8 mouse cellular contexts compared by ENCODE assay signal in the genomic region with DNA sequence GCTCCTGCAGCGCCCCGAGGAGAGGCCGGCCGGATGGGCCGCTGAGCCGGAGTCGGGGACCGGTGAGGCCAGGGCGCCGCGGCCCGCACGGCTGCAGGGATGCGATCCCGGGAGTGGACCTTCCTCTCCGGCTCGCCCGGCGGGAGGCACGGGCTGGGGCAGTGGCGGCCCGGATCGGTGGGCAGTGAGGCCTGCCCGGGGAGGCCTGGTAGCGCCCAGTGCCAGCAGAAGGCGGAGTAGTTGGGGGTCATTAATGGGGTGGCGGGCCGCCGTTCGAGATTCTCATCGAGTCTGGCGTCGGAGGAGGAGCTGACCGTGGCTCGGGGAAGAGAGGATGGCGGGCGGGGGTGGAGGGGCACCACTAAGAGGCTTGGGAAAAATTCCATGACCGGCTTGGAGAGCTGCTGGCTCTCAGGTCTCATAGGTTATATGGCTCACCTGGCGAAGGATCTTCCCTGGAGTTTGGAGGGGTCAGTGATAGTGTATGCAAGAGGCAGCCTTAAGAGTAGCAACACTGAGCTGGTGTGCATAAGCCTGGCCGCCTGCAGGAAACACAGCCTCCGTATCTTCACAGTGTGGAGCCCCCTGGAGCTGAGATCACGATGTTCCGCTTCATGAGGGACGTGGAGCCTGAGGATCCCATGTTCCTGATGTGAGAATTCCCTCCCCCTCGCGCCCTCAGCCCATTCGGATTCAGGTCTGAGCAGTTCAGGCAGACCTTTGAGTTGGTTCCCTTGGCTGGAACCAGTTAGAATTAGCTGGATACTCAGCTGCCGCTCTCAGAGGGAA. TPM values are rescaled to one million over a fixed set of nuclear protein-coding genes. Genes with fewer than 3 reads are reported as not detected.
A peak's percentile ranks its signal among the peaks of the same experiment; 100 is the strongest.
DNase-seq lines count a peak whose midpoint lies in the region; ATAC-seq lines count a peak whose summit lies in the region.

No protein-coding gene starts in this region.

- peak; percentile 43 to 74 for DNase-seq in layer of hippocampus, adult 18-20 months (ENCODE audit: low spot score in 2 of 2)
- DNase-seq in layer of hippocampus, postnatal 25 days (ENCODE audit: extremely low spot score in 1 of 2, low spot score in 1 of 2), result no peak
- DNase-seq in T-cell, adult 2 months (ENCODE audit: low spot score), result peak; percentile 31
- DNase-seq in forebrain, embryonic 10.5 days (ENCODE audit: extremely low spot score, low spot score), result no peak
- DNase-seq in right cerebral cortex, postnatal 36 days (ENCODE audit: low spot score in 2 of 2), result peak; percentile 47 to 58
- DNase-seq in urinary bladder, postnatal 10 days (ENCODE audit: low spot score), result no peak

- no peaks in the 10 kb centered on the region for H3K27me3 ChIP-seq in forebrain, embryonic 10.5 days (ENCODE audit: poor library complexity, severe bottlenecking)
- no peaks in the 10 kb centered on the region for H3K27me3 ChIP-seq in intestine, embryonic 15.5 days (replicated peaks)
- H3K27me3 ChIP-seq in lung, embryonic 15.5 days, result no peaks in the 10 kb centered on the region

- peak overlapping the region; percentile 78 for H3K4me2 ChIP-seq in intestine, embryonic 15.5 days (replicated peaks)
- H3K4me2 ChIP-seq in lung, embryonic 15.5 days, result peak overlapping the region; percentile 78

- peak overlapping the region; percentile 97 for H3K27ac ChIP-seq in forebrain, embryonic 10.5 days
- H3K27ac ChIP-seq in intestine, embryonic 15.5 days, result peak overlapping the region; percentile 95
- H3K27ac ChIP-seq in lung, embryonic 15.5 days, result peak overlapping the region; percentile 96

- H3K9ac ChIP-seq in intestine, embryonic 15.5 days, result peak overlapping the region; percentile 80
- peak overlapping the region; percentile 96 for H3K9ac ChIP-seq in lung, embryonic 15.5 days

- peak; percentile 29 for ATAC-seq in intestine, embryonic 15.5 days
- ATAC-seq in lung, embryonic 15.5 days (ENCODE audit: borderline replicate concordance, extremely low read depth, low FRiP score, low TSS enrichment), result peak; percentile 24; the same call in 1 of the 2 replicates

- H3K9me3 ChIP-seq in forebrain, embryonic 10.5 days, result no peaks in the 10 kb centered on the region
- no peaks in the 10 kb centered on the region for H3K9me3 ChIP-seq in intestine, embryonic 15.5 days
- no peaks in the 10 kb centered on the region; the same call in 1 of the 2 replicates for H3K9me3 ChIP-seq in lung, embryonic 15.5 days

- H3K4me1 ChIP-seq in forebrain, embryonic 10.5 days, result peaks cover 40% of the 10 kb centered on the region
- H3K4me1 ChIP-seq in intestine, embryonic 15.5 days (replicated peaks), result peaks cover 21% of the 10 kb centered on the region
- H3K4me1 ChIP-seq in lung, embryonic 15.5 days, result peaks cover 29% of the 10 kb centered on the region

- H3K4me3 ChIP-seq in forebrain, embryonic 10.5 days, result peak overlapping the region; percentile 95
- peak overlapping the region; percentile 68 for H3K4me3 ChIP-seq in intestine, embryonic 15.5 days (replicated peaks)
- H3K4me3 ChIP-seq in lung, embryonic 15.5 days, result peak overlapping the region; percentile 75

- H3K36me3 ChIP-seq in forebrain, embryonic 10.5 days (replicated peaks), result peaks cover 44% of the 10 kb centered on the region
- peaks cover 17% of the 10 kb centered on the region for H3K36me3 ChIP-seq in intestine, embryonic 15.5 days
- H3K36me3 ChIP-seq in lung, embryonic 15.5 days, result peaks cover 38% of the 10 kb centered on the region

- WGBS in forebrain, embryonic 10.5 days, result 1% methylated on average over 48 of the region's 48 CpGs
- WGBS in intestine, embryonic 15.5 days, result 2% methylated on average over 40 of the region's 48 CpGs
- WGBS in lung, embryonic 15.5 days, result under 1% methylated on average over 48 of the region's 48 CpGs

RNA-seq across cellular contexts. Expression of gene Mlf2, which starts 0.5 kb away (rescaled TPM):
- total RNA-seq in layer of hippocampus, adult 18-20 months (2021), result 100 to 1,000 TPM; 631 to 670 TPM
- 100 to 1,000 TPM; 670 to 704 TPM for total RNA-seq in layer of hippocampus, postnatal 25 days (2021)
- 388 and 398 TPM in 2 replicates for polyA plus RNA-seq in forebrain, embryonic 10.5 days (2016; fragmentation: Nextera tagmentation; extraction: Ambion mirVana)
- 336 and 340 TPM in 2 replicates for polyA plus RNA-seq in intestine, embryonic 15.5 days (2015; fragmentation: Nextera tagmentation; extraction: Ambion mirVana)
- 378 and 389 TPM in 2 replicates for polyA plus RNA-seq in lung, embryonic 15.5 days (2015; fragmentation: Nextera tagmentation; extraction: Ambion mirVana)

RNA-seq across cellular contexts. Expression of gene Ptms, which starts 11.8 kb away (rescaled TPM):
- 1,000 to 10,000 TPM; 1,033 to 1,052 TPM for total RNA-seq in layer of hippocampus, adult 18-20 months (2021)
- 1,000 to 10,000 TPM; 1,178 to 1,233 TPM for total RNA-seq in layer of hippocampus, postnatal 25 days (2021)
- polyA plus RNA-seq in forebrain, embryonic 10.5 days (2016; fragmentation: Nextera tagmentation; extraction: Ambion mirVana), result 218 and 224 TPM in 2 replicates
- polyA plus RNA-seq in intestine, embryonic 15.5 days (2015; fragmentation: Nextera tagmentation; extraction: Ambion mirVana), result 241 and 282 TPM in 2 replicates
- polyA plus RNA-seq in lung, embryonic 15.5 days (2015; fragmentation: Nextera tagmentation; extraction: Ambion mirVana), result 454 and 458 TPM in 2 replicates

RNA-seq across cellular contexts. Expression of gene Lag3, which starts 20.2 kb away (rescaled TPM):
- total RNA-seq in layer of hippocampus, adult 18-20 months (2021), result 1 to 10 TPM; 2.6 to 3.6 TPM
- 1 to 10 TPM; 2.4 to 2.6 TPM for total RNA-seq in layer of hippocampus, postnatal 25 days (2021)
- 0.76 and 0.88 TPM in 2 replicates for polyA plus RNA-seq in forebrain, embryonic 10.5 days (2016; fragmentation: Nextera tagmentation; extraction: Ambion mirVana)
- 2.2 and 2.9 TPM in 2 replicates for polyA plus RNA-seq in intestine, embryonic 15.5 days (2015; fragmentation: Nextera tagmentation; extraction: Ambion mirVana)
- polyA plus RNA-seq in lung, embryonic 15.5 days (2015; fragmentation: Nextera tagmentation; extraction: Ambion mirVana), result 2.3 TPM in 2 replicates

RNA-seq across cellular contexts. Expression of gene Cops7a, which starts 33.6 kb away (rescaled TPM):
- total RNA-seq in layer of hippocampus, adult 18-20 months (2021), result 100 to 1,000 TPM; 154 to 161 TPM
- total RNA-seq in layer of hippocampus, postnatal 25 days (2021), result 100 to 1,000 TPM; 144 to 151 TPM
- polyA plus RNA-seq in forebrain, embryonic 10.5 days (2016; fragmentation: Nextera tagmentation; extraction: Ambion mirVana), result 136 and 143 TPM in 2 replicates
- polyA plus RNA-seq in intestine, embryonic 15.5 days (2015; fragmentation: Nextera tagmentation; extraction: Ambion mirVana), result 159 and 170 TPM in 2 replicates
- polyA plus RNA-seq in lung, embryonic 15.5 days (2015; fragmentation: Nextera tagmentation; extraction: Ambion mirVana), result 142 and 151 TPM in 2 replicates

RNA-seq across cellular contexts. Expression of gene Cd4, which starts 43.7 kb away (rescaled TPM):
- total RNA-seq in layer of hippocampus, adult 18-20 months (2021), result under 1 TPM in 1 of 2 experiments, not detected in 1; 0.25 TPM
- total RNA-seq in layer of hippocampus, postnatal 25 days (2021), result under 1 TPM; 0.22 to 0.26 TPM
- polyA plus RNA-seq in forebrain, embryonic 10.5 days (2016; fragmentation: Nextera tagmentation; extraction: Ambion mirVana), result 0.17 TPM in 1 of 2 replicates, not detected in the other
- polyA plus RNA-seq in intestine, embryonic 15.5 days (2015; fragmentation: Nextera tagmentation; extraction: Ambion mirVana), result 0.40 and 0.48 TPM in 2 replicates
- polyA plus RNA-seq in lung, embryonic 15.5 days (2015; fragmentation: Nextera tagmentation; extraction: Ambion mirVana), result 0.08 and 0.26 TPM in 2 replicates

Comparison
In these comparisons a context has a peak if more than half of its experiments do, and no peak if none do; other contexts are left out.
1. DNase-seq: peak in layer of hippocampus, adult 18-20 months (2 of 2), T-cell, adult 2 months (single experiment) and right cerebral cortex, postnatal 36 days (2 of 2); none in layer of hippocampus, postnatal 25 days (0 of 2), forebrain, embryonic 10.5 days (single experiment) and urinary bladder, postnatal 10 days (single experiment).
2. Peak in every context shown above with its lines, with median percentiles within 50 percentile points of each other: H3K27ac ChIP-seq and H3K4me3 ChIP-seq.